Mouse (Mus musculus) left cerebral cortex, adult 18-20 months (tissue): ENCODE measurements at regions not wholly inside any gene's neighbourhood (a gene's known extent, or its start where the extent isn't known, plus 50 kb on each side); places are given as distances from the start of the nearest gene placed in this dataset.

Experiments
- DNase-seq, 2 experiments: peaks; one replicate each; pipeline ENCODE4 v3.0.0; 2021 to 2022; ENCODE audit warnings: low spot score in 2 of 2, mixed read lengths in 1 of 2

DNA sequence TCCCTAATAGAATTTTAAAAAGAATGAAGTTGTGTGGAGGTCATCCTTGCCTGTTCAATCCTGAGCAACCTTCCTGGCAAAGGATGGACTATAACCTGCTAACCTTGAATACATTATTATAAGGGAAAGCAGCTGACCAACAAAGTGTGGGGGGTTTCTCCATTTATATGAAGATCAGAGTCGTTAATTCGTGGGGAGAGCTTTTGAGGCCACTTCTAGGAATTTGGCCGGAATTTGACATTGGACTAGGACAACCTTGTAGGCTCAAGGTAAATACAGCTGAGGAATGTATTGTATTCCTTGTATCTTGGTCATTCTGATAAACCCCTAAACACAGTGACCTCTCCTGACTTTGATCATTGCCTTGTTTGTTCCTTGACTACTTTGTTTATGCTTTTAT, 56.9 kb downstream of the Klf4 start:
- DNase-seq, result no peak

DNA sequence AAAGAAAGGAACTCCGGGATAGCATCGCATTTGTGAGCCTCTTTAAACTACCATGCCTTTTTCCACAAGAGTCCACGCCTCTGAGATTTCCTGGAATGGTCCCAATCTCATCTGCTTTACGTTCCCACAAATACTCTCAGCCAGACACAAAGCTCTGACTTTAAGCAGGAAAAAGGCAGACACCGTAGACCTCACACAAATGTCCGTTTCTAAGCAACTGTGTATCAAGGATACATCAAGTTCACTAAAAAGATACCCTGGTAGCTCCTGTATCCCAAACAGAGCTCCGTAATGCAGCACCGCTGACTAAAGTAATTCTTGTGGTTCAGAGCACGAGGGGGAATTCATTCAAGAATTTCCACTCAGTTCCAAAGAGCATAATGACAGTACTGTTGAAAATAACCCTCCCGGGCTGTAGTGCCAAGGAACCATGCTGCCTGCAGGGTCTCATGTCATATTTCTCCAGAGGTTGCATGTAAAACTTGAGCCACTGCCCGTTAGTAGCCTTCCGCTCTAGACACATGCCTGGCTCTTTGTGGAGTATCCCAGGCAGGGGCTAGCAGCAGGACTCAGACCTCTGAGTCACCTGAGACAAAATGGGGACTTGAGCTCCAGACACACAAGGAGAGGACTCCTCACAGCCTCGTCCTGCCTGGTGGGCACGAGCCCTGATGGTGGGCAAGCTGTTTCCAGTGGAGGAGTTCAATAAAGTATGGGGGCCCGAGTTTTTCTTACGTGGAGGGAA, 58.0 kb downstream of the Klf4 start:
- no peak for DNase-seq

DNA sequence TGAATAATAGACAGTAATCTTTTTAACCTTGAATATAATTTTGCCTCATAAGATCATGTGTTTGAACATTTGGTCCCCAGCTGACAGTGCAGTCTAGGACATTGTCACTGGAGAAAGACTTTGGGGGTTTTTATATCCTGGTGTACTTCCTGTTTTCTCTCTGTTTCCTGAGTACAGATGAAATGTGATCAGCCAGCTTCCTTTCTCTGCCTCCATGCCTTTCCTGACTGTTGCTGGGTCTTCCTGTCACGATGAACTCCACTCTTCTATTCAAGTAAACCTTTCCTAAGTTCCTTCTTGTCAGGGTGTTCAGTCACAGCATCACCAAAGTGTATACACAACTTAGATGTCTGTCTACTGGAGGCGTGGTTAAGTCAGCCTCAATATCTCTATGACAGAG, 59.6 kb downstream of the Klf4 start:
- DNase-seq, result no peak

GRCm38 (mm10) chr4:55470779-55471663, 61.2 kb downstream of the Klf4 start:
- no peak for DNase-seq

- no peak for DNase-seq
Measured at GRCm38 (mm10) chr4:55464192-55464591, 68.1 kb downstream of the Klf4 start.

- no peak for DNase-seq
Measured at GRCm38 (mm10) chr4:55461927-55462326, 70.3 kb downstream of the Klf4 start.

DNA sequence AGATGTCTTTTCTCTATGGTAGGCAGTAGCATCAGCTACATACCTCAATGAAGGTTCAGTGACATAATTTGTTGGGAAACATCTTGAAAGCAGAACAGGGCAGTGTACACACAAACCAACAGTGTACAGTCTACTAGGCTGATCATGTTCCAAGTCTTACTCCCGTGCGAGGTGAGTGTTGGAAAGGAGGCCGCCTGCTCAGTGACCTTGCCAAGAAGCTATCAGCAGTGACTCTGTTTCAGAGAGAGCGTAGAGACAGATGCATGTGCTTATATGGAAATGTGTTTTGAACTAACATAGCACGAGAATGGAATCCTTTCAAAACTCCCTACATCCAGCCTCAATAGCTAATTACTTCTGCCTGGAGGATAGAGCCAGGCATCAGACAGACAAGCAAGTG, 78.4 kb downstream of the Klf4 start:
- no peak for DNase-seq

- DNase-seq, result no peak
Measured at GRCm38 (mm10) chr4:55452546-55452945, 79.7 kb downstream of the Klf4 start.

DNA sequence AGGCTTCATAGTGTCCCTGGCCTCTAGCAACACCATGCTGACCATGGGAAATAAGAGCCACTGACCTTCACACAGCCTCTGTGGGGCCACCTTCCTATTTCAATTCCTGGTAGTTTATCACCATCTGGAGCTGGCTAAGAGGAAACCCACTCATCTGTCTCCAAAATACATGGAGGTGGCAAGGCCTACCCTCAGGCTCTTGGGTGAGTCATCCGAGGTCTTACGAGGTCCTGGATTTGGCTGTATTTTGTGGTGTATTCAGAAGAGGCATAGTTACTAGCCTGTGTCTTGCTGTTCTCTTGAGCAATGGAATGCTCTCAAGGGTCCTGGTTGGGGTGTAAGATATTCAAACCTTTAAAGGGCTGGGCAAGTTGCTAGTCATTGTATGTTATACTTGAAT, 80.6 kb downstream of the Klf4 start:
- DNase-seq, result no peak

- DNase-seq, result no peak
Measured at GRCm38 (mm10) chr4:55451026-55451425, 81.2 kb downstream of the Klf4 start.

- DNase-seq, result no peak
Measured at GRCm38 (mm10) chr4:55443489-55443888, 88.8 kb downstream of the Klf4 start.

- DNase-seq, result peak; percentile 29 to 35
Measured at GRCm38 (mm10) chr4:55442098-55442497, 90.2 kb downstream of the Klf4 start.
